Mouse (Mus musculus): ENCODE measurements around the gene Btbd35f19. TPM values are rescaled to one million over a fixed set of nuclear protein-coding genes. Genes with fewer than 3 reads are reported as not detected.
"Not testable (repeated sequence)": the region's sequence is repeated elsewhere in the genome, so short reads cannot be mapped to it uniquely, and the experiment has no call there.

Btbd35f19 gene
- polyA plus RNA-seq (2015; fragmentation: Nextera tagmentation; extraction: Ambion mirVana) = not detected in 2 replicates

GRCm38 (mm10) chrX:31383818-31384217 lies at the start of gene Btbd35f19:
Gene Btbd35f19 (minus strand): TSS chrX:31383918.
- H3K4me3 ChIP-seq; H3K4me1 ChIP-seq (replicated peaks); H3K27ac ChIP-seq; H3K9me3 ChIP-seq (replicated peaks); ATAC-seq (replicated peaks; ENCODE audit: insufficient number of reproducible peaks, insufficient read depth, low FRiP score, low read depth); H3K9ac ChIP-seq; H3K4me2 ChIP-seq; H3K36me3 ChIP-seq; H3K27me3 ChIP-seq: not testable (repeated sequence)
- no CpG with 5 or more reads among the region's 4 CpGs for WGBS

- H3K4me2 ChIP-seq; H3K27ac ChIP-seq; H3K36me3 ChIP-seq; H3K27me3 ChIP-seq; H3K9ac ChIP-seq; H3K9me3 ChIP-seq (replicated peaks); H3K4me1 ChIP-seq (replicated peaks); ATAC-seq (replicated peaks; ENCODE audit: insufficient number of reproducible peaks, insufficient read depth, low FRiP score, low read depth); H3K4me3 ChIP-seq: not testable (repeated sequence)
- 36% methylated on average over 3 of the region's 4 CpGs for WGBS
Observed at GRCm38 (mm10) chrX:31341924-31342323, 41.8 kb downstream of the Btbd35f19 start.

DNA sequence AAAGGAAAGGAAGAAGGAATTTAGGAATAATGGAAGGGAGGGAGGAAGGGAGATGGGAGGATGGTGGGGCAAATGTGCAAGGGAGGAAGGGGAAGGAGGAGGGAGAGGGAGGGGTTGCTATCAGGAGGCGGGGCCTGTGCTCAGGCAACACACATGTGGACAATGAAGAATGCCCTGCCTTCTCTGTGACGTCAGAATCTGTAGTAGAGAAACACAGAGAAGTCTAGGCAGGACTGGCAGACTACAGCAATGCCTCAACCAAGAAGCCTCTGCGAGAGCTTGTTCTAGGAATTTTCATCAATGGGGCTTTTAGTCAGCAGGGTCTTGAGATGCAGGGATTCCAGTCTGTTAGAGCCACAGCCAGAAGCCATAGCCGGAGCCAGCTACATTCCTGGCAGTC lies 47.6 kb downstream of the Btbd35f19 start, which contains the start of gene Btbd35f26:
Gene Btbd35f26, plus strand, starts transcription at position 301 of the 400 bp plus-strand sequence.
- not testable (repeated sequence) for H3K9ac ChIP-seq; H3K36me3 ChIP-seq; H3K4me1 ChIP-seq (replicated peaks); H3K27me3 ChIP-seq; H3K4me3 ChIP-seq; H3K4me2 ChIP-seq; H3K27ac ChIP-seq; ATAC-seq (replicated peaks; ENCODE audit: insufficient number of reproducible peaks, insufficient read depth, low FRiP score, low read depth); H3K9me3 ChIP-seq (replicated peaks)
- WGBS = no CpG with 5 or more reads among the region's 4 CpGs

Other genes with a start within 250 kb of the Btbd35f19 start
- gene Spin2f, start 130.0 kb downstream of the Btbd35f19 start, polyA plus RNA-seq (2015; fragmentation: Nextera tagmentation; extraction: Ambion mirVana) = not detected in 2 replicates
- gene Btbd35f26, start 47.5 kb downstream of the Btbd35f19 start, polyA plus RNA-seq (2015; fragmentation: Nextera tagmentation; extraction: Ambion mirVana) = not detected in 2 replicates
- gene Gm21883, start 190.4 kb upstream of the Btbd35f19 start, polyA plus RNA-seq (2015; fragmentation: Nextera tagmentation; extraction: Ambion mirVana) = not detected in 2 replicates
- not detected in 2 replicates for gene Spin2e, start 235.0 kb upstream of the Btbd35f19 start, polyA plus RNA-seq (2015; fragmentation: Nextera tagmentation; extraction: Ambion mirVana)